Mouse (Mus musculus) cerebellum, adult (tissue): ENCODE data around the gene Phf24.

Experiments used
- ATAC-seq: cut with Nextera tagmentation; 2 replicates; pipeline ENCODE4 v1.9.2; 2017; ENCODE audit warnings: mild to moderate bottlenecking, moderate library complexity, mixed read lengths; ENCODE audit not compliant: insufficient number of reproducible peaks, low FRiP score, low TSS enrichment

The Phf24 gene

DNA sequence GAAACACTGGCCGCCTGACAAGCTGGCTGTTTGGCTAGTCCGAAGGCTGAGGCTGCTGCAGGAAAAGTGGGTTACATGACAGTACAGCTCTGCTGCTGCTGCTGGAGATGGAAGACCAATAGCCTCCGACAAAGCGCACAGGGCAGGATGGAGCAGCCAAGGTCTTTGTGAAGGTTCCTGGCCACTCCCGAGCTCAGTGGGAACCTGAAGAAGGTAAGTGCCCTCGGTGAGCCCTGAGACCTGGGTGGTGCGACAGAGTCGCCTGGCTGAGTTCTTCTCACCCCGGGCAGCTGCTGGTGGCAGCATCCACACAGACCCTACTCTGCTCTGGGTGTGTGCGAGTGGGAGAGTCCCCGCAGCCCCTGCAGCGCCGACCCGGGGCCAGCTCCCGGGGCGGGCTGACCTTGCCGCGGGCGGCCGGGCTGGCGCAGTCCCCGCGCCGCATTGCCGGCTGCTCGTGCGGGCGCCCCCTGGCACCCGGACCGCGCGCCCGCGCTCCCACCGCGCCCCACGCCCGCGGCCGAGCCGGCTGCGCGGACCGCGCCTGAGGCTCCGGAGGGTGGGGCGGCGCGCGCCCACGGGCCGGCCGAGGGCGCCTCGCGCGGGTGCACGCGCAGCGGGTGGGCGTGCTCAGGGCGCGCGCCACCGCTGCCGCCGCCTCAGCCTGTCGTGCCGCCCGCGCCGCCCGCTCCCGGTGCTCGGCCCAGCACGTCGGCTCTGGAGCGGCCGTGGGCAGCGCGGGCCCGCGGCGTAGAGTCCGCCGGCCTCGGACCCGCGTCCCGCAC, at the start of gene Phf24:
TSS of gene Phf24 (plus strand) at position 44 of the 785 bp plus-strand sequence.
- ATAC-seq = peak; percentile 74

- no peak for ATAC-seq
Measured at GRCm38 (mm10) chr4:42867390-42867789, 49.1 kb upstream of the Phf24 start.

DNA sequence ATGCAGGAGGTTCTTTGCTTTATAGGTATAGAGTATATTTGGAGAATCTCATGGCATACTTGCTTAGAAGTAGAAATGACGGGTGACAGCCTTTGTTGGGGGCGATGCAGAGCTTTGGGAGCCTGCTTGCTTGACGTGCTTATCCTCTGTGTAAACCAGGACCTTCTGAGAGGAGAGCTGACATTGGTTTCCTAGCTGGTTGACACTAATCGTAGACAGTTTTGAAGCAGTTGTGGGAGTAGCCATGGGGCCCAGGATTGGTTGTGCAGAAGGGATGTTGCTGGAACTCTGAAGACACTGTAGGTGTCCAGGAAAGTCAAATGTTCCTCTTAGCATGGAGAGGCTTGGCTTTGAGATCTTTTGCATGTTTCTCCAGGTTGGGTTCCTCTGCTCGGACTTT, 48.3 kb upstream of the Phf24 start:
- ATAC-seq = no peak

DNA sequence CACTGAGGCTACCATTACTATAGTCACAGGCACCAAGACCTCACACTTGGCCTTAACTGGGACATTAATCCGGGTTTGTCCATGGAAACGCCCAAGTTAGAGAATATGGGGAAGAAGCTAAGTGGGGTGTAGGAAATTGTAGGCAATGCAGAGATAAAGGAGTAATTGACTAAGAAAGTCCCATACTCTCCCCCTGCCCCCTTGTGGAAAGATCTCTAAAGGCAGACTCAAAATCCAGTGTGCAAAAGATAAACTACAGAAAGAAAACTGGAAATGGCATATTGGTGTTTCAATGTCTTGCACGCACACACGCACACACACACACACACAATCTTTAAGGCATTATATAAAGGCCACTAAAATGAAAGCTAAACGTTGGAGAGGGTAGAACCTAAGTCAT, 45.7 kb upstream of the Phf24 start:
- no peak for ATAC-seq

GRCm38 (mm10) chr4:42872151-42872550, 44.3 kb upstream of the Phf24 start:
- no peak for ATAC-seq

DNA sequence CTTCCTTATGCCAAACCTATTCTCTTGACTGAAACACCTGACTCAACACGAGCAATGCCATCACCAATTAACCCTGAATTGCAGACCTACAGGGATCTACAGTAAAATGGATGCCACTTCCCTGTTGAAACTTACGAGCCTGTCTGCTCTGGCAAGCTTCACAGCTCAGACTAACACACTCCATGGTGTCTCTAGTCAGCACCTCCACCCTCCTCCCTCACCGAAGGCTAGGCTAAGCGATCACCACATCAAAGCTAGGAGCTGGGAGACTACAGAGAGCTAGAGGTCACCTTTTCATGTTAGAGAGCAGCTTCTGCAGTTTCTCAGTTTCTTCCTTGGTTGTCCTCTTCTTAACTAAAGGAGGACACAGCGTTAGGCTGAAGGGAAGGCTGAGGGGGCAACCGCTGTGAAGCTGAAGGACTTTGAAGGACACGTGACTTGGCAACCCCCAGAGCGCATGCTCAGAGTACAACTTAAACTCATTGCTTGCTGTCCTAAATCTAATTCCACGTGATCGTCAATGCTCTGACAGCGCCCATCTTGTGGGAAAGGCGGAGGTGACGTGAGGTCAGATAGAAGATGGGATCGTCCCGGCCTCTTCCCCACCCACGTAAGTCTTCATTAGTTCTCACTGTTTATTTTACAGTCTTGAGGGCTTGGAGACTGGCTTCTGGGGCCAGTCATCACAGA, 43.6 kb upstream of the Phf24 start:
- ATAC-seq = no peak

DNA sequence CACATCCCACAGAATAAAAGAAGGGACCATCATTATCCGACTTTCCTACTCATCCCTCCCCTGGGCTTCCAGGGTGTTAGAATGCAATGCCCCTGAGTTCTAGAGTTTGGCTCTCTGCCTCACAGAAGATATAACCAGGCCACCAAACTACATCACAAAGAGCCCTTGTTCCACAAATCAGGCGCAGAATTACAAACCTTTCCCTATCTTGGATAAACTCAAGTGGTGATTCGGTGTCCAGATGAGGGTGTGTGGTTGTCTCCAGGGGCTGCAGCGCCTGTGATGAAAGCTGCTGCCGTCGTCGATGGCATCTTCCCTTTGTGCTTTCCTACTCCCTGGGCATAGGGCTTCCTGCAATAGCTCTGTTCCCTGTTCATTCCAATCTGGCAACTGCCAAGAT, 42.3 kb upstream of the Phf24 start, which contains the start of gene Fam205c:
TSS of gene Fam205c (minus strand) at position 101 of the 400 bp plus-strand sequence.
- ATAC-seq = no peak

- peak; percentile 87 for ATAC-seq
Measured at GRCm38 (mm10) chr4:42876586-42877291, 39.7 kb upstream of the Phf24 start.

DNA sequence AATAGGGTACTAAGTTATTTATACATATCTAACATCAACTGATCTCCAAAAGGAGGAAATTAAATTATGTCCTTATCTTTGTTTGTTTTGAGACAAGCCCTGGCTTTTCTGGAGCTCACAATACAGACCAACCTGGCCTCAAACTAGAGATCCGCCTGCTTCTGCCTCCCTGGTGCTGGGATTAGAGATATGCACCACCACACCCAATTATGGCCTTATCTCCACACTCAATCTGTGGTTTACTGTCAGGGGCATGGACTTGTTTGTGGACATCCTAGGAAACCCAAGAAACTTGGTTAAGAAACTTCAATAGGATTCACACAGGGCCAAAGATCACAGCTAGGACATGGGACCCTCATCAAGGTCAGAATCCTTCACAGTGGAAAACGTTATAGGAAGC, 38.8 kb upstream of the Phf24 start:
- no peak for ATAC-seq

- ATAC-seq = no peak
Measured at GRCm38 (mm10) chr4:42879829-42880676, 36.4 kb upstream of the Phf24 start.

DNA sequence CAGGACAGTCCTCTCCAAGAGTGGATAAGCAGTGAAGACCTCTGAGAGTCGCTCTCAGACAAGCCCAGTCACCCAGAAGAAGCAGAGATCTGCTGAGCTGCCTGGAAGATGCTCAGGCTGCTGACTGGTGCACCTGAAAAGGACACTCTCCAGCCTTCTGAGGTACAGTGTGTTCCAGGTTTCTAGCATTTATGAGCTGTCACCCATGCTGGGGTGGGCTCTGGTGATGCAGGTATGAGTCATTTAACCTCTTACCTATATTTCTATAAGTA, 35.8 kb upstream of the Phf24 start:
- no peak for ATAC-seq

- no peak for ATAC-seq
Measured at GRCm38 (mm10) chr4:42886926-42887325, 29.5 kb upstream of the Phf24 start.

GRCm38 (mm10) chr4:42888806-42889205, 27.7 kb upstream of the Phf24 start:
- ATAC-seq = no peak

GRCm38 (mm10) chr4:42891176-42891575, 25.3 kb upstream of the Phf24 start:
- ATAC-seq = no peak

- ATAC-seq = no peak
Measured at GRCm38 (mm10) chr4:42895118-42895517, 21.3 kb upstream of the Phf24 start.

- no peak for ATAC-seq
Measured at GRCm38 (mm10) chr4:42898914-42899313, 17.5 kb upstream of the Phf24 start.

DNA sequence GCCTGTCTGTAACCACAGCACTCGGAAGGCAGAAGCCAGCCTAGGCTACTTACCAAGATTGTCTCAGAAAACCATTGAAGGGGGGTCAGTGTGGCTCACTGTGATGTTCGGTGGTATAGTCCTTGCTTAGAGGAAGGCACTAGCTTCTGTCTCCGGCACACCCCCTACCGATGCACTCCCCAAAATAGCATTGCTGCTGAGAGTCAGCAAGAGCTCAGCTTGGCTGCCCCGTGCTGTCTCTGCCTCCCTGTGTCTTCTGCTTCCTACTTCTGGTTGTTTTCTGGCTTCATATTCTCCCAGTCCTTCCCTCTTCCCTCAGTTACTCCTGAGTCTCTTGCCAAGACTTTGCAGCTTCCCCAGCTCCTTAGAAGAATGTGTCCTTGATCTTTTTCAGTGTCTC, 15.6 kb upstream of the Phf24 start:
- no peak for ATAC-seq

- ATAC-seq = no peak
Measured at GRCm38 (mm10) chr4:42902174-42902573, 14.3 kb upstream of the Phf24 start.

GRCm38 (mm10) chr4:42902730-42903129, 13.7 kb upstream of the Phf24 start:
- peak; percentile 26; the same call in 1 of the 2 replicates for ATAC-seq

GRCm38 (mm10) chr4:42903942-42904341, 12.5 kb upstream of the Phf24 start:
- no peak for ATAC-seq
